Mouse (Mus musculus) urinary bladder, adult 2 months (tissue): ENCODE results near the gene Foxp1. TPM values are rescaled to one million over a fixed set of nuclear protein-coding genes. Genes with fewer than 3 reads are reported as not detected.

ENCODE experiments used
- DNase-seq: peaks from one replicate; pipeline ENCODE4 v3.0.0; 2022; ENCODE audit warnings: low spot score
- polyA plus RNA-seq: library from polyadenylated mRNA; depleted of rRNA; stranded (reverse); fragments of >200 nt; gene quantifications from 2 replicates; pipeline ENCODE4 v1.2.3, GENCODE M21; 2012

Gene Foxp1
- polyA plus RNA-seq, 1 experiment = 46.5 TPM

GRCm38 (mm10) chr6:99260941-99261736, 261.4 kb downstream of the Foxp1 start:
- no peak for DNase-seq

- no peak for DNase-seq
These were observed 264.2 kb downstream of the Foxp1 start for GRCm38 (mm10) chr6:99258346-99258745.

GRCm38 (mm10) chr6:99257676-99258075, 264.8 kb downstream of the Foxp1 start:
- DNase-seq = no peak

DNA sequence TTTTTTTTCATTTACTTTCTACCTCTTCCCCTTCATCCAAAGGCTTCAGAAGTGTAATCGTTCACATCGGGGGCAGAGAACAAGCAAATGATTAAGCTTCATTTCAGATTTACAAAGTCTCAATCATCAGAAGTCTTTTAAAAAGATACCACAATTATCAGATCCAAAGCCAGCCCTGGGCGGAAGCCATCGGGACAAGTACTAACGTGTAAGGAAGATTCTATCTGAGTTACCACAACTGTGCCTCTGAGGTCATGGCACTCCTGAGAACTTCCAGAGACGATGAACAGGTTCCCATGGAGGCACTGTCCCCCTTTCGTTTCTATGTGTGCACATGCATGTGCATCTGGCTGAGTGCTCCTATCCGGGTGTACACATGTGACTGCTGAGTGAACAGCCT, 269.2 kb downstream of the Foxp1 start:
- DNase-seq = no peak

GRCm38 (mm10) chr6:99252816-99253215, 269.7 kb downstream of the Foxp1 start:
- no peak for DNase-seq

DNA sequence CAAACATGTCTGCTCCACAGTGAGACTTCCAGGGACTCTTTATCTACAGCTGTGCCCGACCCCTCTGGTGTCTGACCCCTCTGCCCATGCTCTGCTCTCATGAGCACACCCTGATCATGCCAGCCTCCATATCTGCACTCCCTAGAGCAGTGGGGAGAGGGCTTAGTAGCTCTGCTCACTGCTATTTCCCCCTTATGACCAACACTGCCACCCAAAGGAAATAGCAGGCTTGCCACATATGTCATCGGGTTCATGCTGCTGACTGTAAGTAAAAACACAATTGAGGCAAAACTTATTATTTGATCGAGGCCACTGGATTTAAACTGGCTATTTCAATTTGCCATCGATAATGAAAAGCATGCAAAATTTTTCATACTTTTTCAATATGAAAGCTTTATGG, 270.6 kb downstream of the Foxp1 start:
- no peak for DNase-seq

GRCm38 (mm10) chr6:99251222-99251621, 271.3 kb downstream of the Foxp1 start:
- DNase-seq = no peak

GRCm38 (mm10) chr6:99249496-99250030, 273.0 kb downstream of the Foxp1 start:
- DNase-seq = no peak

- DNase-seq = no peak
These were observed 274.1 kb downstream of the Foxp1 start for GRCm38 (mm10) chr6:99248396-99248795.

DNA sequence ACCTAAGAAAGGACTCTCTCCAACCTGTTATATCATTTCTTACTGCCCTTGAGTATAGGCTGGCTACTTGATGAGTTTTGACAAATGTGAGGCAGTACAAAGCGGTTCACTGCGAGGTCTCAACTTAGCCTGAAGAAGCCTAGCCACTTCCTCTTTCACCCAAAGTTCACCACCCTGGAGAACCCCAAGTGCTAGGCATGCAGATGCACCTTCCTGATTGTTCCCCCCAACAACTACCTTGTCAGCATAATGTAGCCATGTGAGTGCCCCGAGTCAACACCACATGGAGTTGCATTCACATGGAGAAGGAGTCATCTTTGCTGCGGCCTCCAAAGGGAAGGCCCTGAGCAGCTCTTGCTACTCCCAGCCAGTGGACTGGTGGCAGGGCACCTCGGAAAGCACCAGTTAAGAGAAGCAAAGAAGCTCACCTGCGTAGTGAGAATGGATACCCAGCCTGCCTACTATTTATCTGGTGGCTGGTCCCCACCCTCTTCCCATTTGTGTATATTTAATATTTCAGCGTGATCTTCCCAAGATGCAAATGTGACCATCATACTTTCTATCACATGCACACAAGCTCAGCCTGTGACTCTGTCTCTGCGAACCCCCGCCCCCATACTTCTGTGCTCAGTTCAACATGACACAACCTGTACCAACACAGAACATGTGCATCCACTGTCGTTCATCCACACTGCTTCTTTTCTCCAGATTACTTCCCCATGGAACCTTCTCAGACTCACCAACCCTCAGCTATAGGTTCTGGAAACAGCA, 280.7 kb downstream of the Foxp1 start:
- no peak for DNase-seq

DNA sequence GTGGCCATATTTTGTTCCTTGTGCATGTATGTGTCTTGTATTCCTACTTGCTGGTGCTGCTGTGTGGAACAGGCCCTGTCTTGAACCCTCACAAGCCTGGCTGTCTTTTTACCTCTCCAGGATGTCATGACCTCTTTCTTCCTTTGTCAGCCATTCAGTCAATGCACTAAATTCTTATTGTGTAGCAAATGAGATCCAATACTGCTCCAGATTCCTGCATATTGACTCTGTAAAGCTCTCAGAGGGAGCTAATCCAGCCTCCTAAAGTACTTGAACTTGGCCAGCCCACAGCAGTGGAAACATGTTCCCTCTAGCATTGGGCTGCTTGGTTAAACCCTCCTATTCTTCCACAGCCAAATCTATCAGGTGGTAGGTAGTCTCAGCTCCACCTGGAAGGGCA, 281.8 kb downstream of the Foxp1 start:
- DNase-seq = no peak

GRCm38 (mm10) chr6:99235588-99235987, 286.9 kb downstream of the Foxp1 start:
- DNase-seq = no peak

GRCm38 (mm10) chr6:99233411-99233810, 289.1 kb downstream of the Foxp1 start:
- DNase-seq = no peak

GRCm38 (mm10) chr6:99228336-99228870, 294.1 kb downstream of the Foxp1 start:
- no peak for DNase-seq

DNA sequence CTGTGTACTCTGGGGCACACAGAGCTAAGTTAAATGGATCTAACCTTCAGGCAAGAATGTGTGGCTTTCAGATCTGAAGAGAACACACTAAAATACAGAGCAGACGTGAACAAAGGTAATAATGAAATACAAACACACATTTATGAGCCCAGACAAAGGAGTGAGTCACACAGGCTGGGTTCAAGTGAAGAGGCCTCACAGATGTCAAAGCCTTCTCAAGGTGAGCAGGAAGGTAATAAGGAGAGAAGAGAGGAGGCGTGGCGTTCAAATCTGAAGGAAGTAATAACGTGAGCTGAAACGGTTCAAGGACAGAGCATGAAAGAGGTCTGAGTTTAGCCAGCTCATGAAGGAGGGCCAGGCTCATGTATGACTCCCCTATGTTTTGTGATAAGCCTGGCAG, 301.4 kb downstream of the Foxp1 start:
- DNase-seq = no peak

DNA sequence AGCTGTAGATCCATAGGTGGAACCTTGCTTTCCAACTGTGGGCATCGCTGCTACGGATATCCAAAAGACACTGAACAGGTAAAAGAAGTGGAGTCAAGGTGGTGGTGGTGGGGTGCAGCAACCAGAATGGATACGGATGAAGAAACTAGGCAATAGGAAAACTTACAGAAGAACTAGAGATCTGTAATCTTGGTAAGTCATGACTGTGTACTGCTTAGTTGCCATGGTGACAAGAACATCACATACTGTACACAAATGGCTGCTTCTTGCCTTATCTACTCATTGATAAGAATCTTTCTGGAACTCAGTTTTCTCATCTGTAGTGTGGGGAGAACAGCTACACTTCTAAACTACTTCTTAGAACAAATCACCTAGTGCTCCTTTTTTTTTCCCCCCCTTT, 302.0 kb downstream of the Foxp1 start:
- no peak for DNase-seq

GRCm38 (mm10) chr6:99217846-99218245, 304.7 kb downstream of the Foxp1 start:
- no peak for DNase-seq

- no peak for DNase-seq
These were observed 305.4 kb downstream of the Foxp1 start for GRCm38 (mm10) chr6:99217155-99217554.

- no peak for DNase-seq
These were observed 310.1 kb downstream of the Foxp1 start for GRCm38 (mm10) chr6:99212461-99212860.

DNA sequence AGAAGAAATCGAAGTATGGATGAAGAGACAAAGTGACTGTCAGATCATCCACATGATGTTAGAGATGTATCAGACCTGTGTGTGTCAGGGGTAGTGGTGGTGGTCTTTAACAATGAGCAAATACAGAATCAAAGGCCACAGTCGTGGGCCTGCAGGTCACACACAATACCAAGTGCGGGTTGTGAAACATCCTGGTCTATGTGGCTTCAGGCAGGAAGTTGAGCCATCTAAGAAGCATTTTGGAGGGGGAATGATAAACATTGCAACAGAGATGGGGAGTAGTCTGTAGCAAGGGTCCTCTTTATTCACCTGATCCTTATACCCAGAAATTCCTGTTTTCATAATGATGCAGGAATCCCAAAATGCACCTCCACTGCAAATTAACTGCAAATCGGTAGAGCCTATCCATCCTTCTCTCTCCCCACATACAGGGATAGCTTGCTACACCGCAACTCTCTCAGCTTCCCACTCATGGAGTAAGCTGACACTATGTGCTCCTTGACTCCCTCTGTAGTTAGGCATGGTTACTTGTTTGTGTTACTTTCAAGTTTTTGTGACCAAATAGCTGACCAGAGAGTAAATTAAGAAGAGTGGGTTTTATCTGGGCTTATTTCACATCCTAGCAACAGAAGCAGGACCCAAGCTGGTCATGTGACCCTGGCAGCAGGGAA, 310.7 kb downstream of the Foxp1 start:
- no peak for DNase-seq

DNA sequence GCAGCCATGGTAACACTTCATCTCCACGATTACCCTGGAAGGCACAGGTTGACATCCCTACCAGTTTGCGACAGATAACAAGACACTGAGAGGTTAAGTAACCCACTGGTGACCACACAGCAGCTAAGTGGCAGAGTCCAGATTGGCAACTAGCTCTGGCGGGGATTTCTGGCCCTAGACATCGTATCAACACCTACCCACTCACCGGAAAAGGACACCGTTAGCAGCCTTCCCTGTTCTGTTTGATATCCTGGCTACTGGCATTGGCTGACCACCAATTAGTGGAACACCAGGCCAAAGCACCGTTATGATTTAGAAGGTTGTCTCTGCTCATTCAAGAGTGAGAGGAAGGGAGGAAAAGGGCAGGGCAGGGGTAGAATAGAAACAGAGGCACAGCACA, 312.4 kb downstream of the Foxp1 start:
- no peak for DNase-seq
